Mouse (Mus musculus): ENCODE results near the gene Fam161a.
"Not testable (repeated sequence)": the region's sequence is repeated elsewhere in the genome, so short reads cannot be mapped to it uniquely, and the experiment has no call there.

The Fam161a gene

DNA sequence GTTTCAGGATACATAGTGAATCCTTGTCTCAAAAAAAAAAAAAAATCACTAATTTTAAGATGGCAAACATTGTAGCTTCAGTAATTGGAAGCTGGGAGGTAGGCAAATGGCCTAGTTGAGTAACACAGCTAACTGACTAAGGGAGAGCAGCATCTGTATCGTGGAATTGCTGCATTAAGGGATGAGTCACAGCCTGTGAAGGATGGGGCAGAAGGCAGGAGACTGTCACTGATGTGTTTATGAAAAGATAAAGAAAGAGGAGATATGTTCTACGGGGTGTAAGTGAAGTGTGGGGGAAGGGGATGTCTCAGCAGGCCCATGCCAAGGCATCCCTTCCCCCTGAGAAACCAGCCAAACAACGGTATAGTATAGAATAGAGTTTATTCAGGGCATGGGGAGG, 56.5 kb downstream of the Fam161a start:
- DNase-seq: no peak

DNA sequence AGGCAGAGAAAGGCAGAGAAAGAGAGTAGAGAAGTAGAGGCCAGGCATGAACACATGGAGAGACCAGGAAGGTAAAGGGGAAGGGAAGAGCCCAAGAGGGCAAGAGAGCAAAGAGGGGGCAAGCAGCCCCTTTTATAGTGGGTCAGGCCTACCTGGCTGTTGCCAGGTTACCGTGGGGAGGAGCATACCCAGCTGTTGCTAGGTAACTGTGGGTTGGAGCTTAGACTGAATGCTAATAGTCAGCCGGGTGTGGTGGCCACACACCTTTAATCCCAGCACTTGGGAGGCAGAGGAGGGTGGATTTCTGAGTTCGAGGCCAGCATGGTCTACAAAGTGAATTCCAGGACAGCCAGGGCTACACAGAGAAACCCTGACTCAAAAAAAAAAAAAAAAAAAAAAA, 56.9 kb downstream of the Fam161a start:
- DNase-seq: not testable (repeated sequence)

DNA sequence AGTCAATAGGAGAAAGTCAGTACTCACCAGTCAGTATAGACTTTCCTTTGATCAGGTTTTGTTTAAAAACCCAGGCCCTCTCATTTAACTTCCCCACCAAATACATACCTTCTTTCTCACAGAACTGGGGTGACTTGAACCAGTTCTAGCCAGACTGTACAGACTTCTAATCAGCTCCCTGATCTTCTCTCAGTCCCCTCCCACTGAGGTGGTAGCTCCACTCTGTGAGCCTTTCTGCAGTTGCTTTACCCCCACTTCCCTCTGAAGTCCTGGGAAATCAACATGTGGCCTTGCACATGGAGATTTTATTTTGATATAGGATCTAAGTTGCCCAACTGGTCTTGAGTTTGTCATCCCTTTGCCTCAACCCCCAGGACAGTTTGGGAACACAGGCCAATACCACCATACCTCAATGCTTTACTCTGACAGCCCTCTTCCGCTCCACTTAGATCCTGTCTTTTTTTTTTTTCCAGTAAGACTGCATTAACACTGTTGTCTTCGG, 57.9 kb downstream of the Fam161a start:
- no peak for DNase-seq

DNA sequence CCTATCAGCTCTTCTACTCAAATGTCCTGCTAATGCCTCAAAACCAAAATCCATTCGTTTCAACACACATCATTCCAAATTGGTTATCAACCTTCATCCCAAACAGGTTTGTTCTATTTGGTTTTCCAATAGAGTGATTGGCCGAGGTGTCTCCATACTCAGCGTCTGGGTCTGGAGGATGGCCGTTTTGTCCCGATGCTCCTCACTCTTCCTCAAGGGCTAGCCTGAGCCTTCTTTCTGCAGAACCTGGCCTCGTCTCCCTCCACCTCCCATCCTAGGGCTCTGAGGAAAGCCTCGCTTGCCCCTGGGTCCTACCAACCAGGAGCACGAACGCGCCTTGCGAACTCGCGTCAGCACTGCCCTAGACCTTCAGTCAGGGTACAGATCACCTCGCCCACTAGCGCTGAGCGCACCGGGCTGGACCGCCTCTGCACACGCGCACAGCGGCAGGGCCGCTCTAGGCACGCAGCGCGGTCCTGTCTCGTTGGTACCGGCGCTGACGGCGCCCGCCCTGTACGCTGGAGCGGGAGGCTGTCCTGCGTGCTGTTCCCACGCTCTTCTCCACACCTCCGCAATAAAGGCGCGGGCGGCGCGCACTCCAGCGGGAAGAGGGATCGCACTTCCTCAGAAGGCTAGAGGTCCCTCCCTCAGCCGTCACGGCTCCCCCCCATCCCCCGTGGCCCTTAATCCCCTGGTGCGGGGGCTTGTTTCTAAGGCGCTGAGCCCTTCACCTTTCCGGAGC, 60.2 kb downstream of the Fam161a start:
- DNase-seq: peak; percentile 90

DNA sequence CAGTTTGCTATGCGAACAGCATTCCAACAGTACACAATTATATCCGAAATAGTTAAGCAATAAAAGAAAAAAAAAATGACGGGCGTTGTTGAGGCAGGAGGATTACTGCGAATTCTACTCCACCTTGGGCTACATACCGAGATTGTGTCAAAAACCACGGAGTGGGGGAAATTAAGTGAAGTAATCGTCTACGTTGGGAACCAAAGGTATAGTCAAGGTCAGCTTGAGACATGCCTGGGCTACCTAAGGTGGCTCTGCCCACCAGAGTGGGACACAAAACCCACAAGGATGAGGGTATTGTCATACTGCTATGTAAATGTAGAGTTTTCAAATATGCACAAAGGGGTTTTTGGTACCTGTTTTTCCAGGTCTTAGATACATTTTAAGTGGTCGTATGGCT, 60.9 kb downstream of the Fam161a start:
- DNase-seq: no peak

DNA sequence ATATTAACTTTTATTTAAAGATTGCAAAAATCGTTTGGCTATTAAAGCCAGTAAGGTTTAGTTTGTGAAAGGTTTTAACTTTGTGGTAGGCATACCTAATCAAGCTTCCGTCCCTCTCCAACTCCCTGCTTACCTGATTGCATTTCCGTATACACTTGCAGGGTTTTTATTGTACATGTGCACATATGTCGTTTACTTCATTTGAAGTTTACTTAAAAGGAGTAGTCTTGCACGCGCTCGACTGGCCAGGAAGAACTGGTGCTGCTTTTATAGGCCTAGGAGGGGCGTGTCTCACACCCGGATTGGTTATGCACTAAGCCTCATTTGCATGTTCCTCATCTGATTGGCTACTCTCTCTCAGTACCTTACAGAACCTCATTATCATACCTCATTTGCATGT, 61.7 kb downstream of the Fam161a start:
- peak; percentile 14 for DNase-seq

DNA sequence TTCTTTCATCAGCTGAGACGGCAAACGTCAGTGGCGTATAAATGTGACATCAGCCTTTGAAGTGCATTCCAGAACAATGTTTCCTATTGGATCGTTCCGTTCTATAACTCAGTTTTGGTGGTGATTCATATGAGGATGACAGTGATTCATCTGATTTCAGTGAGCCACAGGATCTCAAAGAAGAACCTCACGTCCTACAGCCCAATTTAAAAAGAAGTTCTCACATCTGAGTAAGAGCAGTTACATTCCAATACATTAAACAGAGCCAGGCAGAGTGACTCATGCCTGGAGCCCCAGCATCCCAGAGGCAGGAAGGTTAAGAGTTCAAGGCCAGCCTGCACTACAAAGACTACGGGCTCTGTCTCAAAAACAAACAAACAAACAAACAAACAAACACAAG, 67.5 kb downstream of the Fam161a start:
- no peak for DNase-seq

DNA sequence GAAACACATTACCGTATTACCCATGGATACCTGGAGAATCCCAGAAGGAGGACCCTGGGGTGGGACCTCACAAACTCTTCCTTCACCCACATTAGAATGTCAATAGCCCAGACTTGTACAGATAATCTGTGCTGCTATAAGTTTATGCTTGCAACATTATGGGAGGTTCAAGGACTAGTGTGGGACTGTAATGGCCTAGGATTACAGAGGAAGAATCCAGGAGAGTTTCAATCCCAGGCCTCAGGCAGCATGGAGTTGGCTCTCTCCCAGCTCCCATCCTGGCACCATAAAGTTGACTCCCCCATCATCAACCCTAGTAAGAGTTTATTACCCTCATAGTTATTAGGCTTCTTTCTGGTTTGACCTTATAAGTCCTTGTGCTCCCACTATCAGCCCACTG, 71.2 kb downstream of the Fam161a start:
- DNase-seq: no peak
